Mouse (Mus musculus) lung, postnatal 4 days (tissue): ENCODE data around the gene Cdiptos.

ENCODE experiments used
- DNase-seq, 2 experiments: peaks; one replicate each; pipeline ENCODE4 v3.0.0; 2021

The Cdiptos gene

DNA sequence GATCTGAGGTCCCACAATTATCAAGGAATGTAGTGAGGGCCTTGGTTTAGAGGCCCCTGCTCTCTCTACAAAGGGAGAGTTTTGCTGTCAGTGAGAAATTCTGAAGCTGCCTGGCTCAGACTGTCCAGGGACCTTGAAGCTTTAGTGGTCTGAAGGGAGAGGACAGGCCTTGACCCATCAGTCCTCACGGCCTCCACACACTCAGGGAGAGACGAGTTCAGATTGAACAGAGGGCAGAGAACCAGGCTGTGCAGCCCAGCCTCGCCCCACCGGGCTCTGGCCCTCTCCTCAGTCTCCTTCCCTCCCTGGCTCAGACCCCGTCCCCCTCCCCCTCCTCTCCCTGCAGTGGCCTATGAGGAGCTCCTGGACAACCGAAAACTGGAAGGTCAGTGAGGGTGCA lies 8.5 kb downstream of the Cdiptos start:
- DNase-seq = no peak

DNA sequence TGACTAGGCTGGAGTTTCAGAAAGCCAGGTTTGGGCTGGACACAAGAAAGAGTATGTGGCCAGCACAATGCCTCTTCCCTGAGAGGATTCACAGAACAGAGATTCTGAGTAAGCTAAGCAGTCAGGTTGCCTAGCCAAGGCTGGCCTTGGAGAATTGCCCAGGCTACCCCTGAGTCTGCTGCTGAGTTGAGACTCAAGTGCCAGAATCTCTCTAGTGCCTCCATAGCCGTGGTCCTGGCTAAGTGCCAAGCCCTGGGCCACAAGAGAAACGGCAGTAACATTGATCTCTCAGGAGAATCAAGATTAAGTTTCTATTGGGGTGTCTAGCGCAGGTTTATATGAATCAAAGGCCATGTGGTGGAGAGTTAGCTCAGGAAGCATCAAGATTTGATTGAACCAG lies 10.3 kb downstream of the Cdiptos start:
- no peak for DNase-seq

DNA sequence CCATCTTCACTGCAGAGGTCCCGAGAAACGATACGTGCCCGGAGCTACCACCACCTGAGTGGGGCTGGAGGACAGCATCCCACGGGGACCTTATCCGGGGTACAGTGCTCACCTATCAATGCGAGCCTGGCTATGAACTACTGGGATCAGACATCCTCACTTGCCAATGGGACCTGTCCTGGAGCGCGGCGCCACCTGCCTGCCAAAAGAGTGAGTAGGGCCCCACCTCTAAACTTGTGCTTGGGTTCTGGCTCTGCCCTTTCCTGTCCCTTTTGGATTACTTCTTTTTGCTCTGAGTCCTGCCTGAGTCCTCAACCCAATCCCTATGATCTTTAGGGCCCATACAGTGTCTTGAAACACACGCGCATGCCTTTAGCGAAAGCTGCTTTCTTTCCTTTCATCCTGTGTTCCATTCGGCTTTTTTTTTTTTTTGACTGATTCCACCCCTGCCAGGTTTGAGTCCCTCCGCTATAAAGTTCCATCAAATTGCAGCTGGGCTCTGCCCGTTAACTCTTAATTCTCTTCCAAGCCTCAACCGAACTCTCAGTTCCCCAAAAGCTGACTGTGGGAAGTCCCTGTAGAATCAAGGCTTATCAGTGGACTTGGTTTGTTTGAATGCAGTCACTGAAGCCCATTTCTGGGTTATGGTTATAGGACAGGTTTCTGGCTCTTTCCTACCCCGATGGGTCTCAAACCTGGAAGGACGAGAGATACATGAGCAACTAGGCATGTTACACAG lies 12.2 kb downstream of the Cdiptos start:
- peak; percentile 49 to 55 for DNase-seq

DNA sequence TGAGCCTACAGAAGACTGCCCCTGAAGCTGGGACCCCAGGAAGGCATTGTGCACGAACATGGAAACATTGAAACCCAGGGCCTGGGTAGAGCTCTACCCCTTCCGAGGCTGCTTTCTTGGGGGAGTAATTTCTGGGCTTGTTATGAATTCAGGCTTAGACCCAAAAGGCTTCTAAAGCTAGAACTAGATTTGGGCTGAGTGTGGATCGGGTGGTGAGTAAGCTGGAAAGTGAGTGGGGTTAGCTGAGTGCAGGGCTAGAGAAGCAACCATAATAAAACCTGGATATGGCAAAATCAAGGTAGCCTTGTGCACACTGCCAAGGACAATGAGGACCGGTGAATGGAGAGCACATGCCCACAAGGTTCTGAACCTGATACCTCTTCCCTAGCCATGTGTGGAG lies 13.9 kb downstream of the Cdiptos start:
- DNase-seq = no peak

DNA sequence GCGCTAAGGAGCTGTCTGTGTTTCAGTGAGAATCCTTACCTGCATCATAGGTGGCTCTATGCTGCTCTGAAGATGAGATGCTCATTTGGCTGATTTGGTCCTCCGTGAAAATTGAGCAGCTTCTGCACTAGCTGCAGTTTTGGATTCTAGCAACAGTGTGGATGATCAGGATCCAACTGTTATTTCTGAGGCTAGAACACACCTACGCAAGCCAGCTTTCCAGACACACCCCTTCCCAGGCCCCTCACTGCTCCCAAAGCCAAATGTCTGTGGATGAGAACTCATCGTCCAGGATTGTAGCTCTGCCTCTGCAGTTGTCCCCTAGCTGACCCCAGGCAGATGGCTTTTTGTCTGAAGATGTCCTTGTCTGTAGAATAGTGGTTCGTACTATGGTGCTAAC lies 14.8 kb downstream of the Cdiptos start:
- DNase-seq = no peak

DNA sequence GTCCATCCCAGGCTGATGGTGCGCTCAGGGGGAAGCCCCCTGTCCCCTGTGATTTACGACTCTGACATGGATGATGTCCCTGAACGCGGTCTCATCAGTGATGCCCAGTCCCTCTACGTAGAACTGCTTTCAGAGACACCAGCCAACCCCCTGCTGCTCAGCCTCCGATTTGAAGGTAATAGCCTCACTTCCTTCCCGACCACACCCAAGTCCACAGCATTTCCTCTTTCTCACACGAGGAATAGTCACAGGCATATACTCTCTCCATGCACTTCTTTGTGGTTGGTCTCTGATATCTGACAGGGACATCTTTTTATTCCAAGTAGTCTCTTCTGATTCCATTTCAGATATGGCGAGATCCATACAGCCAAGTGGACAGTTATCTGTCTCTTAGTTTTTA lies 16.1 kb downstream of the Cdiptos start:
- DNase-seq = no peak

DNA sequence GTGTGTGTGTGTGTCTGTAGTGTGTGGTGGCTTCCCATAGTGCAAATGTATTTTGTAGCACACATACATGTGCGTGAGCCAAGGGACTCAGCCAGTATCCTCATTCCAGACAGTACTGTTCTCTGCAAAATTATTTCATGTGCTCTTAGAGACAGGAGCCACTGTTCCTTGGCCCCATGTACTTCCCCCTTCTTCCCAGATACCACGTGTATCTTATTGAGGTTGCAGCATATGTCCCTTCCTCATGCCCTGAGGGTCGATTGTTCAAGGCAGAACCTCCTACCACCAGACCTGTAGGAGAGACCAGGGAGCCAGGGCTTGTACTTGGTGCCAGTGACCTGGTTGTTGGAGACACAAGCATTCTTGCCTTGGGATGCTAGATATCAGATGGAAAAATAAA lies 20.8 kb downstream of the Cdiptos start:
- no peak for DNase-seq

DNA sequence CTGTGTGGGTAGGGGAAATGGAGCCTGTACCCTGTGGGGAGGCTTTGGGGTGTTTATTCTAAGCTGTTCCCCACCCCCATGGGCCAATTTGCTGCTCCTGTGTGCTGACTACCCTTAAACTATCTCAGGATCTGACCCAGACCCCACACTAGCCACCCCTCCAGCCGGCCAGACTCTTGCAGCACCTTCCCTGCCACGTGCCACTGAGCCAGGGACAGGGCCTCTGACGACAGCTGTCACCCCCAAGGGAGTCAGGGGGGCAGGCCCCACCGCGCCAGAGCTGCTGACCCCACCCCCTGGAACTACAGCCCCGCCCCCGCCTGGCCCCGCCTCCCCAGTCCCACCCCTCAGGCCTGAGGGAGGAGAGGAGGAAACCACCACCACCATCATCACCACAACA lies 23.3 kb downstream of the Cdiptos start:
- no peak for DNase-seq

DNA sequence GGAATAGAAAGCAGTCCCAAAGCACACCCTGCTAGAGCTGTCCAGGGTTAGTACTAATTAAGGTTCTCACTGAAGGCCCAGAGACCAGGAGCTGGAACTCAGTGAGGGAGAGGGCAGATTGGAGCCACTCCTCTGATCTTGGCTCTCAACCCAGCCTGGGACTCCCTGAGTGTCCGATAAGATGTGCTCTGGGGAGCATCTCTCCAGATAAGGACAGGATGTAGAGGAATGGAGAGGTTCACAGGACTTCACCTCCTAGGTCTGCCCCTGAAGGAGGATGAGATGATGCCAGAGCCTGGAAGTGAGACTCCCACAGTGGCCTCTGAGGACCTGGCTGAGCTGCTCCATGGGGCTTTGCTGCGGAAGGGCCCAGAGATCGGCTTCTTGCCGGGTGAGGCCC lies 24.2 kb downstream of the Cdiptos start:
- no peak for DNase-seq

DNA sequence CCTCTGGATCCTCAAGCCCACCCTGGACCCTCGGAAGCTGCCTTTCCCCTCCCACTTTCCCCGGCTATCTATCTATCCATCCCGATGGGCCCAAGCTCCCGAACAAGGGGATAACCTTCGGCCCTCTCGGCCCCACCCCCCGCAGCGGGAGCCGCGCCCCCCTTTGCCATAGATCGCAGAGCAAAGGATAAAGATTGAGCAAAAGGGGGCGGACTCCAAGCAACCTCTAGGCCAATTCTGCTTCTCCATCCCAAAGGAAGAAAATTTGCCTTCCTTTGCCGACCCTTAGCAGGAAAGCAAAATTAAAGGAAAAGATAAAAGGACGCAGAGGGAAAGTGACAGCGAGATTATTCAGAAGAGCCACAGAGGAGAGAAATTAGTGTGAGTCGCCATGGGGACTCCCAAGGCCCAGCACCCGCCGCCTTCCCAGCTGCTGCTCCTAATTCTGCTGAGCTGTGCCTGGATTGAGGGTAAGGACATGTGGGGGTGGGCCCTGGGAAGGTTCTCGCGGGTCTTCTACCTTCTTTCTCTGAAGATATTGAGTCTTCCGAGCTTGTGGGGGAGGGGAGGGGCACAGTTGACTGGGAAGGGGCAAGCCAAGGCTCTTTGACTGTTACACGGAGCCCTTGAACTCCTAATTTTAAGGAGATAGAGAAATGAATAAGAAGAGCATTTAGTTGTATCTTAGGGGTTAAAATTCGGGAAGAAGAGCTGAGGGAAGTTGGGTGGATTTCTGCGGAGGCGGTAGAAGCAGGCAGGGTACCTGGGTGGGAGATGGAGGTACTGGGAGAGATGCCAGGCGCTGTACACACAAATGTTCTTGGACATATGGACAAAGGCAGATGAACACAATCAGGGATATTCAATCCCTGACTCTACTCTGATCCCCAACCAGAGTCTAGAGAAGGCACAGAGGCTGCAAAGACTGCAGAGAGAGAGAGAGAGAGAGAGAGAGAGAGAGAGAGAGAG lies 25.0 kb downstream of the Cdiptos start:
- DNase-seq = no peak

DNA sequence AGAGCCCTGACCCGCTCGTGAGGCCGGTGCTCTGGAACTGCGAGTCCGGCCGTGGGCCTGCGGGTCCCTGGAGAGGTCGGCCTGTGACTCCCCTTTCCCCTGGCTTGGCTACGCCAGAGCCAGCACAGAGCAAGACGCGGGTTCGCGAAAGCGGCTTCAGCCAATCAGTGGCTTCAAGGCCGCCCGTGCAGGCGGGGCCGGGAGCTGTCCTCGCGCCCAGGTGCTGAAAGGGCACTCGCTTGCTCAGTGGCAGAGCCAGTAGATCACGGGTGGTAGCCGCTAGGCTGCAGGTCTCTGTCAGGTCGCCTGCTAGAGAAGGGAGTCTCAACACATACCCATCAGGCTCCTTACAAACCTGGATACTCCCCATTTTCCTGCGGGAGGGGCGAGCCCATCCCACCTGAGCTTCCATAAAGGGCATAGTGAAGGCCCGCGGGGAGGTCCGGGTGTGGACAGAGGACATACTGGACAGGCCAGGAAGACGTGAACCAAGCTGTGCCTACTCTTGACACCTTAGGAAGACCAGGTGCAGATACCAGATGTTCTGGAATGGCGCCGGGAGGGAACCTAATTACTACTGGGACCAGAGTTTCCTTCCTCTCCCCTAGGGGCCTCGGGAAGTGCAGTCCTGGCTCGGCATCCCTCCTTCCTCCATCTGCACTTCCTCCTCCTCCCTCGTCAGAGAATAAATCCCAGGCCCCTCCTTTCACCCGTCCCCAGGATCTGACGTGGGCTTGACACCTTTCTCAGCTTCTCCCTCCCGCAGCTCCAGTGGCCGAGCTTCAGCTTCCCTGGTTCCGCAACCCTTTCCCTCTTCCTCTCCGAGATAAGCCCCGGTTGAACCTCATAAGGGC lies 25.9 kb downstream of the Cdiptos start, which contains the start of gene Sez6l2:
TSS of gene Sez6l2 (plus strand) at position 771 of the 854 bp plus-strand sequence.
- peak; percentile 90 to 93 for DNase-seq

DNA sequence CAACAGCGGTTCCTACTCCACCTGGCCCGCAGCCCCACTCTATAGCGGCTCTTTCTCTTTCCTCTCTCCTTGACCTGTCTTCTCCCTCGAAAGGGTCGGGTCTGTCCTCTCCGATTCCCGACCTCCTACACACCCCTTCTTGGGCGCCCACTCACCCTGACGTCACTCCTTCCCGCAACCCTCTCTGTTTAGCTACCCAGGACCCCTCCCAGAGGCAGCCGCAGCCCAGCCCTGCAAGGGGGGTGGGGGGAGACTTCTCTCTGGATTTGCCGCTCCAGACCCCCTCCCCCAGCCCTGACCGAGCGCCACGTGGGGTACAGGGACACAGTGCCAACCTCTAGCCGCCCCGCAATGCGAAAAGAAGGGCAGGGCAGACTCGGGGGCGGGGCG lies 26.5 kb downstream of the Cdiptos start, which contains the start of gene Asphd1:
TSS of gene Asphd1 (minus strand) at position 180 of the 390 bp plus-strand sequence.
- no peak for DNase-seq

DNA sequence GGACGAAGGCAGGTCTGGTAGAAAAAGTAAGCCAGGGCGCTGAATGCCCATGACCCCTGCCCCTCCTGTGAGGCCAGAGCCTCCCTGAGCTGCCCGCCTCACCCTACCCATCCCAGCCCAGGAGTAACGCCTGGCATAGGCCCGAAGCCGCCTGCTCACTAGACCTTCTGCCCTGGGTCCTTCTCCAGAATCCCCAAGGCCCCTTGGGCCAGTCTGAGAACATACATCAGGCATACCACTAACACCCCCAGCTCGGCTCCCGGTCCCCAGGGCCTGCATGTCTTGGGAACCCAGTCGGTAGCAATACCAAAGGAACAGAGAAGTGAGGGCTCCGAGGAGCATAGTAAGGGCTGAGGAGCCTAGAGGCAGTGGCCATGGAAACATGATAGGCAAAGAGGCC lies 27.3 kb downstream of the Cdiptos start:
- no peak for DNase-seq

DNA sequence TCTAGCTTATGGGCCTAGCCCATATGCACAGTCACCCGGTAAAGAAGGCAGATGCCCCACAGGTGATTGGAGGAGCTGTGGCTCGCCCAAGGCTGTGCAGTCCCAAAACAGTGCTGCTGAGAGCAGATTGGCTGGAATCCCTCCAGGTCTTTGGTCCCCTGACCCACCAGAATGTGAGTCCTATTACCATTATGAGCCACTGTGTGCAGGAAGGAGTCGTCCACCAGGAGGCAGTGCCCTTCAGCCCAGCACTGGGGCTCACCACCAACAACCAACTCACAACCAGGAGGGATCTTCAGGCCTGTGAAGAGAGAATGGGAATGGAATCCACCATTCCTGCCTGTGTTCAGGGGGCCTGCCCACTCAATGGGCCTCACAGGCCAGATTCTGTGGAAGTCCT lies 29.4 kb downstream of the Cdiptos start:
- DNase-seq = peak; percentile 57 to 62

DNA sequence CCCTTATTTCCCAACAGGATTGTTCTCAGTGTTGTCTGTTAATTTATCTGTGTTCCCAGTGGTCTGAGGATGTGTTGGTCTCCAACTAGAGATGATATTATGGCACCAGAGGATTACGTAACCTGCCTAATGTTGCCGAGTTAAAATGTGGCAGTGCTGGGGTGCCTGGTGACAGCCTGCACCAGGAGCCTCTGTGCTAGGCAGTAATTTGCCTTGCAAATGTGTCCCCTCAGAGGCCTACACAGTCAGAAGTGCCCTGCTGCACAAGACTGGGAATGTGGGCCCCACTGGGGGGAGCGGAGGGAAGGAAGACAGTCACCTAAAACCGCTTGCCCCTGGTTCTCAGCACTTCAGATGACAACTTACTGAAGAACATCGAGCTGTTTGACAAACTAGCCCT lies 34.1 kb downstream of the Cdiptos start:
- DNase-seq = no peak

DNA sequence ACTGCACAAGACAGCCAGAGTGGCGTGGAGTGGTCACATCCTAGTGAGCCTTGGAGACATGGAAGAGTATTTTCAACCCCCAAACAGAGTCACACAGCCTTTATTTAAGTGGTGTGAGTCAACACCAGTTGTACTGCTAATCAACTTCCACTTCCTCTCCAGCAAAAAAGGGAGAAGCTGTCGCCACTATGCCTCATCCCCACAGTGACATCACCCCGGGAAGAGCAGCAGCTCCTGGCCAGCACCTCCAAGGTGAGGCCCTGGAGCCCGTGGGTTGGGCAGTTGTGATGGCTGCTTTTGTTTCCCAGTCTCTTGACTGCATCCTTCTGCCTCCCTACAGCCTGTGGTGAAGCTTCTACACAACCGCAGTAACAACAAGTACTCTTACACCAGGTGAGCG lies 34.7 kb downstream of the Cdiptos start:
- DNase-seq = no peak

DNA sequence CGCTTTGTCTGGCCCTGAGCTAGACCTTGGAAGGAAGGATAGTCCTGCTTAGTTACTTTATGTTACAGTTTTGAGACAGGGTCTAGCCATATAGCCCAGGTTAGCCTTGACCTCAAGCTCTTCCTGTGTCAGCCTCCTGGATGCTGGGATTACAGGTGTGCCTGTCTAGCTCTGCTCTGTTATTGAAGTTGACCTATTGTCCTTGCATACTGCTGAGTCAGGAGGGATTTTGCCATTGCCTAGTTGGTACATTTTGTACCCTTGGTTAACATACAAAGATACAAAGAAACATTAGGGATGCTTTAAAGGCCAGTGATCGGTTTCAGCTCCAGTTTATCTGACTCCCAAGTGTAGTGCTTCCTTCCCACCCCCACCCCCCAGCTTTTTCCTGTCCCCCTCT lies 43.2 kb downstream of the Cdiptos start:
- no peak for DNase-seq

DNA sequence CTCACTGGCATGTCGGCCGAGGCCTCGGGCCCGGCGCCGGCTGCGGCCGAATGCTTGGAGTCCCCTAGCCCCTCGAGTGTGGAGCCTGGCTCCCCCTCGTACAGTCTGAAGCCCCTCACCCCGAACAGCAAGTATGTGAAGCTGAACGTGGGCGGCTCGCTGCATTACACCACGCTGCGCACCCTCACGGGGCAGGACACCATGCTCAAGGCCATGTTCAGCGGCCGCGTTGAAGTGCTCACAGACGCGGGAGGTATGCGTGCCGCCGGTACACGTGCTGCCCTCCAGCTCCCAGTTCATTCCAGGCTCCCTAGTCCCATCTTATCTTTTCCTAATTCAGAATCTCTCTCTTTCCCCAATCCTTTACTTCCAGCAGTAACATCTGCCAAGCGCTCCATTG lies 46.9 kb downstream of the Cdiptos start:
- DNase-seq = no peak

DNA sequence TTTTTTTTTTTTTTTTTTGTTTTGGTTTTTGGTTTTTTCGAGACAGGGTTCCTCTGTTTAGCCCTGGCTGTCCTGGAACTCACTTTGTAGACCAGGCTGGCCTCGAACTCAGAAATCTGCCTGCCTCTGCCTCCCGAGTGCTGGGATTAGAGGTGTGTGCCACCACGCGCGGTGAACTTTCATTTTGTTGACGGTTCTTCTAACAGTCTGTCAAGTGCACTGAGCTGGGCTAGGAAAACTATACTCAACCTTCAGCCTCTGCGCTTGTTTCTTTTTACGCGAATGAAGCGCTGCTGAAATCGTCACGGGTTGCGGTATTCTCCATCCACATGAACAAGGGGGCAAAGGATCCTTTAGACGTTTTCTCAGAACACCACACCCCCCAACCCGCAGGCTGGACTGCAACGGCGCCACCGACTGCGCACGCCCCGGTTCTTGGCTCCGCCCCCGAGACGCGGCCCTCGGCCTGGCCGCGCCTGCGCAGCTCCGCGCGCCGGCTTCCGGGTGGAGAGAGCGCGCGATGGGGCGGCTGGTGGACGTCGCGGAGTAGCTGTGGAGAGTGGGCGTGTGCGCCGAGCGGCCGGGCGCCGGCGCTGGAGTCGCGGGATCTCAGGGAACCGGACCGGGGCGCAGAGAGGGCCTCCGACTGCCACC lies 47.4 kb downstream of the Cdiptos start, which contains the start of gene Kctd13:
TSS of gene Kctd13 (plus strand) at position 496 of the 654 bp plus-strand sequence.
- peak; percentile 97 for DNase-seq

DNA sequence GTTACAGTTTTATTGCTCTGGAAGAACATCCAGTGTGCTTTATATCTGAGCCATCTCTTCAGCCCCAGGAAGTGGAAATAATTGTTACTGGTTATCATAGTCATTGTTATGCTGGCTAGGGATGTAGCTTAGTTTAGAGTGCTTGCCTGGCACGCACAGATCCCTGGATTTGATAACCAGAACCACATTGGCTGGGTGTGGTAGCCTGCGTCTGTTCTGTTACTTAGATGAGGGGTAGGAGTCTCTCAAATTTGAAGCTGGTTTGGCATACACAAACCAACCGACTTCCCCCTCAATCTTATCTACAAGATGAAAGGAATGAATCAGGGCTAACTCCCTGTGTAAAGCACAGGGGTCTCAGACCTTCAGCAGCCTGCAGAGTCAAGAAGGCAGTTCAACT lies 49.6 kb downstream of the Cdiptos start:
- no peak for DNase-seq

DNA sequence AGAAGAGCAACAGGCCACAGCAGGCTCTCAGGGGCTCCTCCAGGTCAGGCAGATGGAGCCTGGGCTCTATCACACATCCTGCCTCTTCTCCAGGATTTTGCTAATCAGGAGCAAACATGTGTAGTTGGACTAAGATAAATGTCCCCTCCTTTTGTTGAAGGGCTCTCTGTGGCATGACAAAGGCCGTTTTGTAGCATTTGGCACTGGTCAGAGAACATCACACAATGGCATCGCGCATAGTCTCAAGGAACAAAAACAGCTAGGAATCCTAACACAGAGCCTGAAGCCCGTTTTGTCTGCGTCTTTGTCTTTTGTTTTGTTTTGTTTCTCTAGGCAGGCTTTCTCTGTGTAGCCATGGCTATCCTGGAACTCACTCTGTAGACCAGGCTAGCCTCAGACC lies 51.9 kb downstream of the Cdiptos start:
- DNase-seq = no peak

DNA sequence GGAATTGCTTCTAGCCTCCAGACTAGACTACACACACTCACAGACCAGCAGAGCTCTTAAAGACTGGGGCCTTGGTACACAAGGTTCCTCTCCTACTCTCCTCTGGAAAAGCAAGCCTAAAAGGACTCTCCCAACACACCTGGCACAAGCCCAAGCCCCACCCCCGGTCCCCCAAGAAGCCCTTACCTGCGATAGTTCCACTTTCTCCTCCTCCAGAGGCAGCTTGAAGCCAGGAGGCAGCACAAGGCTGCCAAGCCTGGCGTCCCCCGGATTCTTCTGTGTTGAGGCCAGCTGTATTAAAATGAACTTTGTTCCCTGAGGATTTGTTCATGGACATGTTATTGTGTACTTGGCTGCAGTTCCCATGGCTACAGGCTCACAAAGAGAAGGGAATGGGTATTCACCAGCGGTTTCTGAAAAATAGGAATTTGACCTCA lies 53.3 kb downstream of the Cdiptos start, which contains the start of gene Tmem219:
TSS of gene Tmem219 (minus strand) at position 294 of the 437 bp plus-strand sequence.
- peak; percentile 69 to 83 for DNase-seq
